Mouse (Mus musculus) layer of hippocampus, postnatal 36 days (tissue): ENCODE measurements around the gene Myo3b. TPM values are rescaled to one million over a fixed set of nuclear protein-coding genes. Genes with fewer than 3 reads are reported as not detected.
"Not testable (repeated sequence)": the region's sequence is repeated elsewhere in the genome, so short reads cannot be mapped to it uniquely, and the experiment has no call there.

Source experiments
- DNase-seq, 2 experiments: peaks; one replicate each; pipeline ENCODE4 v3.0.0; 2022
- total RNA-seq, 2 experiments: library from RNA; stranded (reverse); gene quantifications; 2 replicates each; pipeline ENCODE4 v1.2.3; 2021

Gene Myo3b
- total RNA-seq, 2 experiments from 2014 or later = 0.95 to 0.96 TPM

GRCm38 (mm10) chr2:70201796-70202555 is 163.1 kb downstream of the Myo3b start:
- DNase-seq = no peak

GRCm38 (mm10) chr2:70202578-70203167 is 163.7 kb downstream of the Myo3b start:
- DNase-seq = no peak

- no peak for DNase-seq
These were observed 169.5 kb downstream of the Myo3b start for GRCm38 (mm10) chr2:70208411-70208810.

GRCm38 (mm10) chr2:70209790-70210189 is 170.9 kb downstream of the Myo3b start:
- DNase-seq = no peak

- DNase-seq = peak in 1 of 2 experiments; percentile 51
These were observed 171.8 kb downstream of the Myo3b start for GRCm38 (mm10) chr2:70210427-70211332.

- peak in 1 of 2 experiments; percentile 16 for DNase-seq
These were observed 175.5 kb downstream of the Myo3b start for GRCm38 (mm10) chr2:70214401-70214800.

GRCm38 (mm10) chr2:70217800-70218199 is 178.9 kb downstream of the Myo3b start:
- no peak for DNase-seq

- DNase-seq = no peak
These were observed 179.5 kb downstream of the Myo3b start for GRCm38 (mm10) chr2:70218469-70218868.

- no peak for DNase-seq
These were observed 187.8 kb downstream of the Myo3b start for GRCm38 (mm10) chr2:70226679-70227078.

- DNase-seq = not testable (repeated sequence)
These were observed 195.5 kb downstream of the Myo3b start for GRCm38 (mm10) chr2:70234450-70234849.

- no peak for DNase-seq
These were observed 207.1 kb downstream of the Myo3b start for GRCm38 (mm10) chr2:70245981-70246380.

- no peak for DNase-seq
These were observed 209.7 kb downstream of the Myo3b start for GRCm38 (mm10) chr2:70248616-70249015.

- no peak for DNase-seq
These were observed 210.9 kb downstream of the Myo3b start for GRCm38 (mm10) chr2:70249872-70250271.

- DNase-seq = no peak
These were observed 212.3 kb downstream of the Myo3b start for GRCm38 (mm10) chr2:70251256-70251655.

- no peak for DNase-seq
These were observed 220.6 kb downstream of the Myo3b start for GRCm38 (mm10) chr2:70259357-70260000.

- DNase-seq = no peak
These were observed 221.8 kb downstream of the Myo3b start for GRCm38 (mm10) chr2:70260646-70261195.

GRCm38 (mm10) chr2:70261703-70262564 is 223.0 kb downstream of the Myo3b start:
- no peak for DNase-seq

GRCm38 (mm10) chr2:70262565-70263082 is 223.7 kb downstream of the Myo3b start:
- peak in 1 of 2 experiments; percentile 4 for DNase-seq

GRCm38 (mm10) chr2:70278425-70279277 is 239.7 kb downstream of the Myo3b start:
- DNase-seq = no peak

- no peak for DNase-seq
These were observed 245.2 kb downstream of the Myo3b start for GRCm38 (mm10) chr2:70284109-70284508.
